Mouse (Mus musculus): Measurements from ENCODE around the gene Fbxw21. TPM values are rescaled to one million over a fixed set of nuclear protein-coding genes. Genes with fewer than 3 reads are reported as not detected.

Fbxw21 gene
- polyA plus RNA-seq, 1 experiment from 2014 or later = not detected

GRCm38 (mm10) chr9:109110240-109110639 lies 51.6 kb downstream of the Fbxw21 start:
- Histone ChIP-seq H3K9me3 (no peaks in the 10 kb centered on the region), H3K4me1 (peaks cover 6% of the 10 kb centered on the region), H3K27me3 (replicated peaks) (no peaks in the 10 kb centered on the region), H3K4me3 (no peak overlapping the region), H3K36me3 (peaks cover 100% of the 10 kb centered on the region), H3K4me2 (replicated peaks) (no peak overlapping the region), H3K27ac (no peak overlapping the region), H3K9ac (no peak overlapping the region)
- no peak for ATAC-seq (ENCODE audit: low FRiP score, low read depth)
- 95% methylated on average over 11 of the region's 11 CpGs for WGBS

- Histone ChIP-seq H3K4me2 (replicated peaks) (no peak overlapping the region), H3K9ac (no peak overlapping the region)
- ATAC-seq (ENCODE audit: low FRiP score, low read depth) = no peak
These were observed 54.5 kb downstream of the Fbxw21 start for GRCm38 (mm10) chr9:109107341-109107740.

GRCm38 (mm10) chr9:109105648-109106047 lies 56.2 kb downstream of the Fbxw21 start:
- H3K4me2 ChIP-seq (replicated peaks) = no peak overlapping the region
- no peak for ATAC-seq (ENCODE audit: low FRiP score, low read depth)

More at GRCm38 (mm10) chr9:109107341-109107740, 54.5 kb downstream of the Fbxw21 start:
- Histone ChIP-seq H3K36me3 (peaks cover 99% of the 10 kb centered on the region), H3K4me1 (peaks cover 16% of the 10 kb centered on the region), H3K4me3 (no peak overlapping the region), H3K9me3 (no peaks in the 10 kb centered on the region), H3K27me3 (replicated peaks) (no peaks in the 10 kb centered on the region), H3K27ac (no peak overlapping the region)
- WGBS = 34% methylated on average over 4 of the region's 6 CpGs

GRCm38 (mm10) chr9:109105011-109105410 lies 56.8 kb downstream of the Fbxw21 start:
- H3K9me3 ChIP-seq = no peaks in the 10 kb centered on the region
- WGBS = 83% methylated on average over 12 of the region's 12 CpGs
- ATAC-seq (ENCODE audit: low FRiP score, low read depth) = no peak
- no peak overlapping the region for H3K4me3 ChIP-seq
- H3K9ac ChIP-seq = no peak overlapping the region
- no peak overlapping the region for H3K27ac ChIP-seq
- no peak overlapping the region for H3K4me2 ChIP-seq (replicated peaks)
- peaks cover 99% of the 10 kb centered on the region for H3K36me3 ChIP-seq
- H3K4me1 ChIP-seq = peaks cover 19% of the 10 kb centered on the region
- no peaks in the 10 kb centered on the region for H3K27me3 ChIP-seq (replicated peaks)

More at GRCm38 (mm10) chr9:109105648-109106047, 56.2 kb downstream of the Fbxw21 start:
- Histone ChIP-seq H3K9me3 (no peaks in the 10 kb centered on the region), H3K36me3 (peaks cover 99% of the 10 kb centered on the region), H3K4me1 (peaks cover 16% of the 10 kb centered on the region), H3K27ac (no peak overlapping the region), H3K27me3 (replicated peaks) (no peaks in the 10 kb centered on the region), H3K4me3 (no peak overlapping the region), H3K9ac (no peak overlapping the region)
- WGBS = 95% methylated on average over 12 of the region's 12 CpGs

GRCm38 (mm10) chr9:109104083-109104482 lies 57.8 kb downstream of the Fbxw21 start:
- no peak overlapping the region for H3K9ac ChIP-seq
- ATAC-seq (ENCODE audit: low FRiP score, low read depth) = no peak
- 86% methylated on average over 9 of the region's 9 CpGs for WGBS
- H3K27ac ChIP-seq = no peak overlapping the region
- H3K27me3 ChIP-seq (replicated peaks) = no peaks in the 10 kb centered on the region
- H3K4me1 ChIP-seq = peaks cover 25% of the 10 kb centered on the region
- peaks cover 99% of the 10 kb centered on the region for H3K36me3 ChIP-seq
- H3K9me3 ChIP-seq = no peaks in the 10 kb centered on the region
- H3K4me3 ChIP-seq = no peak overlapping the region
- no peak overlapping the region for H3K4me2 ChIP-seq (replicated peaks)

- 77% methylated on average over 7 of the region's 7 CpGs for WGBS
- H3K4me1 ChIP-seq = peaks cover 34% of the 10 kb centered on the region
- H3K4me3 ChIP-seq = no peak overlapping the region
- ATAC-seq (ENCODE audit: low FRiP score, low read depth) = no peak
- no peak overlapping the region for H3K27ac ChIP-seq
- H3K9me3 ChIP-seq = no peaks in the 10 kb centered on the region
- H3K27me3 ChIP-seq (replicated peaks) = no peaks in the 10 kb centered on the region
- peaks cover 90% of the 10 kb centered on the region for H3K36me3 ChIP-seq
- no peak overlapping the region for H3K9ac ChIP-seq
- H3K4me2 ChIP-seq (replicated peaks) = no peak overlapping the region
These were observed 58.6 kb downstream of the Fbxw21 start for GRCm38 (mm10) chr9:109103250-109103649.

- Histone ChIP-seq H3K27ac (no peak overlapping the region), H3K36me3 (peaks cover 83% of the 10 kb centered on the region), H3K9me3 (no peaks in the 10 kb centered on the region), H3K4me2 (replicated peaks) (no peak overlapping the region), H3K4me3 (no peak overlapping the region), H3K9ac (no peak overlapping the region), H3K27me3 (replicated peaks) (no peaks in the 10 kb centered on the region), H3K4me1 (peaks cover 41% of the 10 kb centered on the region)
- WGBS = 91% methylated on average over 3 of the region's 3 CpGs
- ATAC-seq (ENCODE audit: low FRiP score, low read depth) = no peak
These were observed 59.3 kb downstream of the Fbxw21 start for GRCm38 (mm10) chr9:109102541-109102940.

GRCm38 (mm10) chr9:109101933-109102445 lies 59.9 kb downstream of the Fbxw21 start:
- H3K4me3 ChIP-seq = no peak overlapping the region
- WGBS = 92% methylated on average over 5 of the region's 5 CpGs
- no peaks in the 10 kb centered on the region for H3K27me3 ChIP-seq (replicated peaks)
- H3K9ac ChIP-seq = no peak overlapping the region
- H3K27ac ChIP-seq = no peak overlapping the region
- peaks cover 45% of the 10 kb centered on the region for H3K4me1 ChIP-seq
- no peaks in the 10 kb centered on the region for H3K9me3 ChIP-seq
- no peak overlapping the region for H3K4me2 ChIP-seq (replicated peaks)
- no peak for ATAC-seq (ENCODE audit: low FRiP score, low read depth)
- H3K36me3 ChIP-seq = peaks cover 78% of the 10 kb centered on the region

GRCm38 (mm10) chr9:109100307-109100928 lies 61.4 kb downstream of the Fbxw21 start:
- Histone ChIP-seq H3K27ac (0 out of 2 replicates have a peak overlapping the region, but pooled peaks have one; percentile 26), H3K27me3 (replicated peaks) (no peaks in the 10 kb centered on the region), H3K4me1 (peaks cover 49% of the 10 kb centered on the region), H3K4me3 (no peak overlapping the region), H3K9ac (no peak overlapping the region), H3K4me2 (replicated peaks) (no peak overlapping the region), H3K9me3 (no peaks in the 10 kb centered on the region), H3K36me3 (peaks cover 62% of the 10 kb centered on the region)
- no peak for ATAC-seq (ENCODE audit: low FRiP score, low read depth)
- WGBS = 88% methylated on average over 20 of the region's 20 CpGs

- WGBS = 52% methylated on average over 6 of the region's 6 CpGs
- H3K9me3 ChIP-seq = no peaks in the 10 kb centered on the region
- H3K27me3 ChIP-seq (replicated peaks) = no peaks in the 10 kb centered on the region
- H3K9ac ChIP-seq = peak overlapping the region; percentile 93
- peaks cover 48% of the 10 kb centered on the region for H3K36me3 ChIP-seq
- no peak overlapping the region for H3K4me3 ChIP-seq
- ATAC-seq (ENCODE audit: low FRiP score, low read depth) = no peak
- H3K4me1 ChIP-seq = peaks cover 46% of the 10 kb centered on the region
- no peak overlapping the region for H3K27ac ChIP-seq
- peak overlapping the region; percentile 88 for H3K4me2 ChIP-seq (replicated peaks)
These were observed 62.9 kb downstream of the Fbxw21 start for GRCm38 (mm10) chr9:109098969-109099368.

- 93% methylated on average over 8 of the region's 8 CpGs for WGBS
- H3K4me3 ChIP-seq = peak overlapping the region; percentile 72
- peak overlapping the region; percentile 88 for H3K4me2 ChIP-seq (replicated peaks)
- peak overlapping the region; percentile 93 for H3K9ac ChIP-seq
- no peak overlapping the region for H3K27ac ChIP-seq
- no peak for ATAC-seq (ENCODE audit: low FRiP score, low read depth)
- H3K9me3 ChIP-seq = no peaks in the 10 kb centered on the region
- no peaks in the 10 kb centered on the region for H3K27me3 ChIP-seq (replicated peaks)
- H3K36me3 ChIP-seq = peaks cover 42% of the 10 kb centered on the region
- peaks cover 52% of the 10 kb centered on the region for H3K4me1 ChIP-seq
These were observed 63.5 kb downstream of the Fbxw21 start for GRCm38 (mm10) chr9:109098366-109098765.

GRCm38 (mm10) chr9:109097831-109098230 lies 64.0 kb downstream of the Fbxw21 start:
- ATAC-seq (ENCODE audit: low FRiP score, low read depth) = no peak
- Histone ChIP-seq H3K27ac (0 out of 2 replicates have a peak overlapping the region, but pooled peaks have one; percentile 100), H3K27me3 (replicated peaks) (no peaks in the 10 kb centered on the region), H3K9me3 (no peaks in the 10 kb centered on the region), H3K4me1 (peaks cover 54% of the 10 kb centered on the region), H3K4me3 (peak overlapping the region; percentile 72), H3K9ac (peak overlapping the region; percentile 93), H3K36me3 (peaks cover 38% of the 10 kb centered on the region), H3K4me2 (replicated peaks) (peak overlapping the region; percentile 88)
- WGBS = 56% methylated on average over 5 of the region's 5 CpGs

GRCm38 (mm10) chr9:109097291-109097690 lies 64.5 kb downstream of the Fbxw21 start:
- Histone ChIP-seq H3K36me3 (peaks cover 37% of the 10 kb centered on the region), H3K9ac (peak overlapping the region; percentile 93), H3K9me3 (no peaks in the 10 kb centered on the region), H3K4me2 (replicated peaks) (peak overlapping the region; percentile 88), H3K4me3 (peak overlapping the region; percentile 72), H3K27me3 (replicated peaks) (no peaks in the 10 kb centered on the region), H3K27ac (peak overlapping the region; percentile 100; the same call in 1 of the 2 replicates), H3K4me1 (peaks cover 54% of the 10 kb centered on the region)
- no peak for ATAC-seq (ENCODE audit: low FRiP score, low read depth)
- 16% methylated on average over 6 of the region's 6 CpGs for WGBS

Data from neural tube, embryonic 12.5 days (tissue).